Mouse (Mus musculus): ENCODE results near the gene Nceh1. TPM values are rescaled to one million over a fixed set of nuclear protein-coding genes. Genes with fewer than 3 reads are reported as not detected.

Nceh1 gene
- polyA plus RNA-seq, 1 experiment from 2014 or later: 2.9 TPM

DNA sequence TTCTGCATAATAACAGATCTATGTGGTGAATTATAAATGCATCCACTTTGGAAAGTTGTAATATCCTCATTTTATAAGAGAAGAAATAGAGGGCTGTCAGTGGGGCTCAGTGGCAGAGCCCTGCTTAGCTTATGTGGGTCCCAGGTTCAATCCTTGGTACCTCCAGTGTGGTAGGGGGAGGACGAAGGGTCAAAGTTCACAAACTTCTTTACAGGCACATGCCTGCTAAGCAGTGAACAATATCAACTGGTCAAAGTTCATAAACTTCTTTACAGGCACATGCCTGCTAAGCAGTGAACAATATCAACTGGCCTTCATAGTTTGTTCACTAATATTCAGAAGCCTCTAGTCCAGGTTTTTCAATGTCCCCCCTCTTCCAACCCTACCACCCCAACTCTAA, 13.8 kb downstream of the Nceh1 start:
- H3K4me1 ChIP-seq (ENCODE audit: control insufficient read depth, insufficient read depth, low read length): no peaks in the 10 kb centered on the region
- no peak overlapping the region for H3K4me3 ChIP-seq (ENCODE audit: low read depth, low read length)
- no peak overlapping the region for H3K4me2 ChIP-seq (ENCODE audit: low read depth, severe bottlenecking)
- no peaks in the 10 kb centered on the region for H3K36me3 ChIP-seq (ENCODE audit: control insufficient read depth, insufficient read depth, low read length)
- H3K27ac ChIP-seq (replicated peaks; ENCODE audit: low read depth, low read length): no peak overlapping the region
- no peaks in the 10 kb centered on the region for H3K27me3 ChIP-seq (ENCODE audit: control insufficient read depth, insufficient read depth, low read length)
- no peak overlapping the region for H3K9ac ChIP-seq (ENCODE audit: low read length)
- DNase-seq (ENCODE audit: low spot score) (no peak), ATAC-seq (ENCODE audit: insufficient number of reproducible peaks, low FRiP score, low TSS enrichment, low read depth) (no peak)
- no peaks in the 10 kb centered on the region for H3K9me3 ChIP-seq (ENCODE audit: control insufficient read depth, low read length)
- 97% methylated on average over 1 of the region's 1 CpGs for WGBS

- Histone ChIP-seq H3K36me3 (ENCODE audit: control insufficient read depth, insufficient read depth, low read length) (no peaks in the 10 kb centered on the region), H3K4me2 (ENCODE audit: low read depth, severe bottlenecking) (no peak overlapping the region), H3K9ac (ENCODE audit: low read length) (no peak overlapping the region), H3K4me3 (ENCODE audit: low read depth, low read length) (no peak overlapping the region), H3K4me1 (ENCODE audit: control insufficient read depth, insufficient read depth, low read length) (no peaks in the 10 kb centered on the region), H3K27me3 (ENCODE audit: control insufficient read depth, insufficient read depth, low read length) (no peaks in the 10 kb centered on the region), H3K9me3 (ENCODE audit: control insufficient read depth, low read length) (no peaks in the 10 kb centered on the region), H3K27ac (replicated peaks; ENCODE audit: low read depth, low read length) (no peak overlapping the region)
- 57% methylated on average over 5 of the region's 5 CpGs for WGBS
- ATAC-seq (ENCODE audit: insufficient number of reproducible peaks, low FRiP score, low TSS enrichment, low read depth) (no peak), DNase-seq (ENCODE audit: low spot score) (no peak)
These were observed 15.1 kb downstream of the Nceh1 start for GRCm38 (mm10) chr3:27197816-27198215.

DNA sequence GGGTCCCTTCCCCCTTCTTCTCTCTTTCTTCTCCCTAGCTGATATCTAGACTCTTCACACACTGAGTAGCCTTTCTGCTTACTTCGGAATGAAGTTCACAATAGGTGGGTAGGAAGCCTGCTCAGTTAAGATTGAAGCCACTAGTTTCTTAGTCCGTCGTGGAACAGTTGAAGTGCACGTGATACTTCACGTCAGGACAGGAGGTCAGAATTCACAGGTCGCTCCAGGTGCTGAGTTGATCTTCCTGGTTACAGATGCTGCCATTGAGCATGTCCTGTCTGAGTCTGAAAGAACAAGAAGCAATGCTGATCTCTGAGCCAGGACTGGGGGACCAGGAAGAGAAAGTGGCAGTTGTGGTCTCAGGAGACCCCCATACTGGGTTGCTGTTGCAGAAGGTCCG, 16.4 kb downstream of the Nceh1 start:
- H3K27me3 ChIP-seq (ENCODE audit: control insufficient read depth, insufficient read depth, low read length): no peaks in the 10 kb centered on the region
- H3K27ac ChIP-seq (replicated peaks; ENCODE audit: low read depth, low read length): no peak overlapping the region
- no peaks in the 10 kb centered on the region for H3K36me3 ChIP-seq (ENCODE audit: control insufficient read depth, insufficient read depth, low read length)
- no peak overlapping the region for H3K4me2 ChIP-seq (ENCODE audit: low read depth, severe bottlenecking)
- no peaks in the 10 kb centered on the region for H3K4me1 ChIP-seq (ENCODE audit: control insufficient read depth, insufficient read depth, low read length)
- no peak for DNase-seq (ENCODE audit: low spot score)
- no peak overlapping the region for H3K4me3 ChIP-seq (ENCODE audit: low read depth, low read length)
- ATAC-seq (ENCODE audit: insufficient number of reproducible peaks, low FRiP score, low TSS enrichment, low read depth): no peak
- no peaks in the 10 kb centered on the region for H3K9me3 ChIP-seq (ENCODE audit: control insufficient read depth, low read length)
- 85% methylated on average over 7 of the region's 7 CpGs for WGBS
- H3K9ac ChIP-seq (ENCODE audit: low read length): no peak overlapping the region

GRCm38 (mm10) chr3:27201728-27202411, 19.1 kb downstream of the Nceh1 start:
- Histone ChIP-seq H3K36me3 (ENCODE audit: control insufficient read depth, insufficient read depth, low read length) (no peaks in the 10 kb centered on the region), H3K4me2 (ENCODE audit: low read depth, severe bottlenecking) (no peak overlapping the region), H3K9me3 (ENCODE audit: control insufficient read depth, low read length) (no peaks in the 10 kb centered on the region), H3K27me3 (ENCODE audit: control insufficient read depth, insufficient read depth, low read length) (no peaks in the 10 kb centered on the region), H3K27ac (replicated peaks; ENCODE audit: low read depth, low read length) (no peak overlapping the region), H3K9ac (ENCODE audit: low read length) (no peak overlapping the region), H3K4me3 (ENCODE audit: low read depth, low read length) (no peak overlapping the region), H3K4me1 (ENCODE audit: control insufficient read depth, insufficient read depth, low read length) (no peaks in the 10 kb centered on the region)
- 92% methylated on average over 5 of the region's 5 CpGs for WGBS
- ATAC-seq (ENCODE audit: insufficient number of reproducible peaks, low FRiP score, low TSS enrichment, low read depth) (no peak), DNase-seq (ENCODE audit: low spot score) (no peak)

DNA sequence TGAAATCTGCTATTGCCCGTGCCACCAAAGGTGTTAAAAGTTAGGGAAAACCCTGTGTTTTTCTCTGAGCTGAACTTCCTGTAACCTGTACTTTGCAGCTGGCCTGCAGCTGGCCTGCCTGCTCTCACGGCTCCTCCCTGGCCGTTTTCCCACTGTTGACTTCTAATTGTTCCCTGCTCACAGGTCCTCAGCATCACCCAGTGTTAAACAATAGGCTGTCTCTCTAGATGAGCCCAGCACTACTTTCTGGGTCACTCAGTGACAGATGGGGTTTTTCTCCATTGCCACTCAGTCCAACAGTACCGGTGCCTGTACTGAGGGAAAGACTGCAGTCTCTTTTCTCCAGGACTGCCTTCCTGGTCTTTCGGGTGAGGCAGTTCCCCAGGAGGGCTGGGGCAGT, 22.3 kb downstream of the Nceh1 start:
- no peaks in the 10 kb centered on the region for H3K36me3 ChIP-seq (ENCODE audit: control insufficient read depth, insufficient read depth, low read length)
- H3K27ac ChIP-seq (replicated peaks; ENCODE audit: low read depth, low read length): no peak overlapping the region
- ATAC-seq (ENCODE audit: insufficient number of reproducible peaks, low FRiP score, low TSS enrichment, low read depth) (no peak), DNase-seq (ENCODE audit: low spot score) (peak; percentile 41)
- H3K4me1 ChIP-seq (ENCODE audit: control insufficient read depth, insufficient read depth, low read length): no peaks in the 10 kb centered on the region
- H3K4me2 ChIP-seq (ENCODE audit: low read depth, severe bottlenecking): no peak overlapping the region
- no peak overlapping the region for H3K9ac ChIP-seq (ENCODE audit: low read length)
- WGBS: 24% methylated on average over 5 of the region's 5 CpGs
- H3K9me3 ChIP-seq (ENCODE audit: control insufficient read depth, low read length): no peaks in the 10 kb centered on the region
- H3K27me3 ChIP-seq (ENCODE audit: control insufficient read depth, insufficient read depth, low read length): no peaks in the 10 kb centered on the region
- H3K4me3 ChIP-seq (ENCODE audit: low read depth, low read length): no peak overlapping the region

- ATAC-seq (ENCODE audit: insufficient number of reproducible peaks, low FRiP score, low TSS enrichment, low read depth) (no peak), DNase-seq (ENCODE audit: low spot score) (no peak)
- Histone ChIP-seq H3K9me3 (ENCODE audit: control insufficient read depth, low read length) (no peaks in the 10 kb centered on the region), H3K4me1 (ENCODE audit: control insufficient read depth, insufficient read depth, low read length) (no peaks in the 10 kb centered on the region), H3K4me3 (ENCODE audit: low read depth, low read length) (no peak overlapping the region), H3K27ac (replicated peaks; ENCODE audit: low read depth, low read length) (no peak overlapping the region), H3K4me2 (ENCODE audit: low read depth, severe bottlenecking) (no peak overlapping the region), H3K9ac (ENCODE audit: low read length) (no peak overlapping the region), H3K27me3 (ENCODE audit: control insufficient read depth, insufficient read depth, low read length) (no peaks in the 10 kb centered on the region), H3K36me3 (ENCODE audit: control insufficient read depth, insufficient read depth, low read length) (no peaks in the 10 kb centered on the region)
- WGBS: 72% methylated on average over 9 of the region's 9 CpGs
These were observed 22.9 kb downstream of the Nceh1 start for GRCm38 (mm10) chr3:27205514-27206220.

DNA sequence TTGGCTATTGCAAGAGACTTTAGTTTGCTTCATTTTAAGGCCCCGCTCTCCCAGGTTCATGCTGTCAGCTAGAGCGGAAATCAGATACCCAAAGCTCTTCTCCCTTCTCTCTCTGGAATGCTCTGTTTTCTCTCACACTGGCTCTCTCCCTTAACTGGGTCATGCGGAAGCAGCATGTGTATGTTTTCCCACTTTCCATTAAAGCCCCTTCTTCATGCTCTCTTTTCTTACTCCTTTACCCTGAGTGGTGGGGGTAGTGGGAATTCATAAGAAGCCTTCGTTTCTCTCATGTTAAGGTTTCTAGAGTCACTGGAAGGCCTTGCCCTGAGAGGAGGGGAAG, 23.4 kb downstream of the Nceh1 start:
- Histone ChIP-seq H3K9me3 (ENCODE audit: control insufficient read depth, low read length) (no peaks in the 10 kb centered on the region), H3K27ac (replicated peaks; ENCODE audit: low read depth, low read length) (no peak overlapping the region), H3K27me3 (ENCODE audit: control insufficient read depth, insufficient read depth, low read length) (no peaks in the 10 kb centered on the region), H3K4me2 (ENCODE audit: low read depth, severe bottlenecking) (no peak overlapping the region), H3K4me3 (ENCODE audit: low read depth, low read length) (no peak overlapping the region), H3K4me1 (ENCODE audit: control insufficient read depth, insufficient read depth, low read length) (no peaks in the 10 kb centered on the region), H3K9ac (ENCODE audit: low read length) (no peak overlapping the region), H3K36me3 (ENCODE audit: control insufficient read depth, insufficient read depth, low read length) (no peaks in the 10 kb centered on the region)
- DNase-seq (ENCODE audit: low spot score) (no peak), ATAC-seq (ENCODE audit: insufficient number of reproducible peaks, low FRiP score, low TSS enrichment, low read depth) (no peak)
- 87% methylated on average over 4 of the region's 4 CpGs for WGBS

- Histone ChIP-seq H3K27me3 (ENCODE audit: control insufficient read depth, insufficient read depth, low read length) (no peaks in the 10 kb centered on the region), H3K4me2 (ENCODE audit: low read depth, severe bottlenecking) (no peak overlapping the region), H3K27ac (replicated peaks; ENCODE audit: low read depth, low read length) (no peak overlapping the region), H3K9me3 (ENCODE audit: control insufficient read depth, low read length) (no peaks in the 10 kb centered on the region), H3K36me3 (ENCODE audit: control insufficient read depth, insufficient read depth, low read length) (no peaks in the 10 kb centered on the region), H3K4me3 (ENCODE audit: low read depth, low read length) (no peak overlapping the region), H3K4me1 (ENCODE audit: control insufficient read depth, insufficient read depth, low read length) (no peaks in the 10 kb centered on the region), H3K9ac (ENCODE audit: low read length) (no peak overlapping the region)
- ATAC-seq (ENCODE audit: insufficient number of reproducible peaks, low FRiP score, low TSS enrichment, low read depth): no peak
- DNase-seq (ENCODE audit: low spot score): no peak
- WGBS: 89% methylated on average over 8 of the region's 8 CpGs
These were observed 23.8 kb downstream of the Nceh1 start for GRCm38 (mm10) chr3:27206577-27206976.

- H3K36me3 ChIP-seq (ENCODE audit: control insufficient read depth, insufficient read depth, low read length): no peaks in the 10 kb centered on the region
- no peaks in the 10 kb centered on the region for H3K4me1 ChIP-seq (ENCODE audit: control insufficient read depth, insufficient read depth, low read length)
- H3K27ac ChIP-seq (replicated peaks; ENCODE audit: low read depth, low read length): no peak overlapping the region
- H3K9me3 ChIP-seq (ENCODE audit: control insufficient read depth, low read length): no peaks in the 10 kb centered on the region
- H3K4me2 ChIP-seq (ENCODE audit: low read depth, severe bottlenecking): no peak overlapping the region
- no peaks in the 10 kb centered on the region for H3K27me3 ChIP-seq (ENCODE audit: control insufficient read depth, insufficient read depth, low read length)
- no peak overlapping the region for H3K9ac ChIP-seq (ENCODE audit: low read length)
- H3K4me3 ChIP-seq (ENCODE audit: low read depth, low read length): no peak overlapping the region
- DNase-seq (ENCODE audit: low spot score) (no peak), ATAC-seq (ENCODE audit: insufficient number of reproducible peaks, low FRiP score, low TSS enrichment, low read depth) (no peak)
- 85% methylated on average over 9 of the region's 9 CpGs for WGBS
These were observed 26.9 kb downstream of the Nceh1 start for GRCm38 (mm10) chr3:27209707-27210106.

All from limb, embryonic 11.5 days (tissue).